Mouse (Mus musculus) stomach, postnatal 0 days (tissue): Measurements from ENCODE around the gene Ubr3.

ENCODE experiments used
- CTCF ChIP-seq: IDR thresholded peaks from 2 replicates; pipeline ENCODE4 v1.5.1; 2016; ENCODE audit warnings: antibody characterized with exemption, low read depth, mild to moderate bottlenecking, moderate library complexity
- EP300 ChIP-seq: optimal IDR thresholded peaks from 2 replicates; pipeline ENCODE3; 2016; ENCODE audit warnings: antibody characterized with exemption

DNA sequence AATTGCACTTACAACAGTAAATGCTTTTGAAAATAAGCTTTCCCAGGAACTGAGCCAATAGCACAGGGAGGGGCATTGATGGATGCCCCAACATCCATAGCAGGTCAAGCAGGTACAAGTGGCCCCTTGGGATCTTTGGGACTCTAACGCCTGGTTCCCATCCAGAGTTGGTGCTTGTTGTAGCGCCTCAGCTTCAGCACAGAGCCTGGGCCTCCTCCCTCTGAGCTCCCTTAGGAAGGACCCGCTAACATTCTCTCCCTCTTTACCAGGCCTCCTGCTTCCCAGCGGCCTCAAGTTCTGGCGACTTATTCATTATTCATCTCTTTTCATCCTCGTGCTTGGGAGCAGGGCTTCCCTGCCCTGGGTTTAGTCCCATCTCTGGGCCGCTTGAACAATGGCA, 141.7 kb downstream of the Ubr3 start, which contains the start of gene Myo3b:
- TF ChIP-seq CTCF, result no peak
- no peak for TF ChIP-seq EP300
